Mouse (Mus musculus): ENCODE measurements around the gene Gamt.

Gamt gene

GRCm38 (mm10) chr10:80285222-80286070, 24.6 kb upstream of the Gamt start:
- DNase-seq: no peak

GRCm38 (mm10) chr10:80282481-80283441, 21.9 kb upstream of the Gamt start:
- peak; percentile 50 for DNase-seq

GRCm38 (mm10) chr10:80281921-80282371, 21.1 kb upstream of the Gamt start:
- DNase-seq: peak; percentile 85

- DNase-seq: peak; percentile 96
These were observed 20.5 kb upstream of the Gamt start for GRCm38 (mm10) chr10:80281304-80281703.

GRCm38 (mm10) chr10:80279273-80279672, 18.5 kb upstream of the Gamt start:
- no peak for DNase-seq

GRCm38 (mm10) chr10:80278390-80278789, 17.6 kb upstream of the Gamt start:
- no peak for DNase-seq

- no peak for DNase-seq
These were observed 15.4 kb upstream of the Gamt start for GRCm38 (mm10) chr10:80276238-80276637.

GRCm38 (mm10) chr10:80273847-80274246, 13.0 kb upstream of the Gamt start:
- no peak for DNase-seq

- DNase-seq: peak; percentile 28
These were observed 11.2 kb upstream of the Gamt start for GRCm38 (mm10) chr10:80271870-80272585.

- DNase-seq: no peak
These were observed 10.5 kb upstream of the Gamt start for GRCm38 (mm10) chr10:80271186-80271843.

GRCm38 (mm10) chr10:80270734-80271181, 9.9 kb upstream of the Gamt start:
- DNase-seq: peak; percentile 75

GRCm38 (mm10) chr10:80270099-80270498, 9.3 kb upstream of the Gamt start:
- no peak for DNase-seq

GRCm38 (mm10) chr10:80265149-80265486, 4.3 kb upstream of the Gamt start:
- DNase-seq: no peak

- peak; percentile 99 for DNase-seq
These were observed 3.7 kb upstream of the Gamt start for GRCm38 (mm10) chr10:80264341-80265148.

- peak; percentile 34 for DNase-seq
These were observed 2.1 kb upstream of the Gamt start for GRCm38 (mm10) chr10:80262776-80263365.

- DNase-seq: peak; percentile 47
These were observed 1.4 kb upstream of the Gamt start for GRCm38 (mm10) chr10:80262169-80262568.

- peak; percentile 100 for DNase-seq
These were observed 765 bp upstream of the Gamt start for GRCm38 (mm10) chr10:80261585-80261968.

GRCm38 (mm10) chr10:80259861-80260641, 761 bp downstream of the Gamt start:
- peak; percentile 88 for DNase-seq

- DNase-seq: no peak
These were observed 1.4 kb downstream of the Gamt start for GRCm38 (mm10) chr10:80259463-80259805.

GRCm38 (mm10) chr10:80258752-80259462, 1.9 kb downstream of the Gamt start:
- no peak for DNase-seq

All from kidney, adult 9 months (tissue).